Mouse (Mus musculus) gastrocnemius, adult 2 months (tissue): ENCODE results near the gene Fut8. TPM values are rescaled to one million over a fixed set of nuclear protein-coding genes. Genes with fewer than 3 reads are reported as not detected.

Source experiments
- DNase-seq: peaks from one replicate; pipeline ENCODE4 v3.0.0; 2022
- H3K27ac ChIP-seq: fragments of 200-600 bp; 2 replicates; pipeline ENCODE4 v1.8.1; 2022; ENCODE audit warnings: mild to moderate bottlenecking
- H3K4me3 ChIP-seq: fragments of 200-600 bp; 2 replicates; pipeline ENCODE4 v1.8.1; 2022; ENCODE audit warnings: mild to moderate bottlenecking, moderate library complexity
- CTCF ChIP-seq: fragments of 200-600 bp; IDR thresholded peaks from 2 replicates; pipeline ENCODE4 v1.8.1; 2022; ENCODE audit warnings: antibody characterized with exemption, mild to moderate bottlenecking, moderate library complexity
- intact Hi-C: fragments of 180-260 bp; cut with DNase I; formaldehyde crosslinking; loops from one replicate; pipeline ENCODE4 v1.15.1; 2025
- total RNA-seq, 2 experiments: library from RNA; stranded (reverse); gene quantifications; 2 replicates each; pipeline ENCODE4 v1.2.3; 2021

The Fut8 gene
- total RNA-seq, 2 experiments from 2014 or later: 14.9 to 16.5 TPM

DNA sequence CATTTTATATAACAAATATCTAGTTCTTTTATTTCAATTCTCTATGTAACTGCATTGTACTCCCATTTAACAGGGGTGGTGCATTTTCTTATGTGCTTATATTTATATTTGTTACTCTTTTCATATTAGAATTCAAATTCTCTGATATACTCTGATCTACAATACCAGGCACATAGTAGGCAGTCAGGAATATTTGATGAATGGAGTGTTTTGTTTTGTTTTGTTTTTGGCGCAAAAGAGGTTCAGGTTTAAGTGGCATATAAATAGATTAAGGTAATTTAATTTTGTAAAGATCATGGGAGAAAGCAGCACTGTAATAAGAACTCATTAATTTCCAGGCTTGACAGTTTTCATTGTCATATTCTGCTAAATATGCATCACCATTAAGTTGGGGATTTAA, 58.2 kb downstream of the Fut8 start:
- intact Hi-C loops: no loop called here
- Histone ChIP-seq H3K4me3 (no peak overlapping the region), H3K27ac (no peak overlapping the region)
- no peak for DNase-seq
- TF ChIP-seq CTCF: no peak

DNA sequence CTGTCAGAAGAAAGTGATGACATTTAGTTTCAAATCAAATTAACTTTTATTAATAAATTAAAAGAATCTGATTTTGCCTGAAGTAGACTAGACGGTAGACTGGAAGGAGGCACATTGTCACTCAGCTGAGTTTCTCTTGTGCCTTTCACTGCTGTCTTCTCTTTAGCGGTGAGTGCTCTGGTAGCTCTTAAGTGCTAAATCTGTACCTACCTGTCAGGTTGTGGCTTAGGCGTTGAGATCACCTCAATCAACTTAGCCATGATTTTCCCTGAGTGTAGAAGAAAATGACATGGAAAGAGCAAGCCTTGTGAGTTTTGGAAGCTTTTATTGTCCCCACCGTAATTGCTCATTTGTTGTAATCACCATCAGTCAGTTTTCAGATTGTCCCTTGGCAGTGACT, 59.2 kb downstream of the Fut8 start:
- Histone ChIP-seq H3K27ac (no peak overlapping the region), H3K4me3 (no peak overlapping the region)
- no peak for DNase-seq
- TF ChIP-seq CTCF: no peak
- intact Hi-C loops: no loop called here

DNA sequence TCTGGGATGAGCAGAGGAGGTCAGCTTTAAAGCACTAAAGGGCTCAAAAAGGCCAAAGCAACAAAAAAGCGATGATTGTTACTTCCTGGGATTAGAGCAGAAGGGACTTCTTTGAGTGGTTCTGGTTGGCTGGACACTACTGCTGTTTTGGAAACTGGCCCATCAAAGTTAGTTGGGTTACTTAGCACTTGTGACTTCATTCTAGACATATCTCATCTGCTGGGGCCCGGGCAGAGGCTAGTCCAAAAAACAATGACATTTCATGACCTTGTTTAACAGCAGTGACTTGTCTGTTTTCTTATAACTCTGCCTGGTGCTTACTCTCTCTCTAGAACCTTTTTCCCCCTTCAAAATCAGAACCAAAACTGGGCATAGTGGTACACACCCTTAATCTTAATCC, 59.9 kb downstream of the Fut8 start:
- Histone ChIP-seq H3K4me3 (no peak overlapping the region), H3K27ac (no peak overlapping the region)
- intact Hi-C loops: no loop called here
- no peak for DNase-seq
- TF ChIP-seq CTCF: no peak

DNA sequence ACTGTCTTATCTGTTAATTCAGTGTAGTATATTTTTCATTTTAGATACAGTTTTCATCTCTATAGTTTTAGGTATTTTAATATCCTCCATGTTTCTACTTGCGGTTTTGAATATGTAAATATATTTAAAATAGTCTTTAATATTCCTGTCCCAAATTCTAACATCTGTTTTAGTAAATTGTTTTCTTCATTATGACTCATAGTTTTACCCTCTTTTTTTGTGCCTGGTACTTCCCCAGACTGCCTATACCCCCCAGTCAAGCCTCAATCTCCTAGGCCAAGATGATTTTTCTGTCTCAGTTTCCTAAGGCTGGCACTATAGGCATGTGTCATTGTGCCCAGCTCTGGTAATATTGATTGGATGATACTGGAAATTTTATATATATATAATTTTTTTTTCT, 64.1 kb downstream of the Fut8 start:
- DNase-seq: no peak
- Histone ChIP-seq H3K4me3 (no peak overlapping the region), H3K27ac (no peak overlapping the region)
- intact Hi-C loops: no loop called here
- no peak for TF ChIP-seq CTCF

DNA sequence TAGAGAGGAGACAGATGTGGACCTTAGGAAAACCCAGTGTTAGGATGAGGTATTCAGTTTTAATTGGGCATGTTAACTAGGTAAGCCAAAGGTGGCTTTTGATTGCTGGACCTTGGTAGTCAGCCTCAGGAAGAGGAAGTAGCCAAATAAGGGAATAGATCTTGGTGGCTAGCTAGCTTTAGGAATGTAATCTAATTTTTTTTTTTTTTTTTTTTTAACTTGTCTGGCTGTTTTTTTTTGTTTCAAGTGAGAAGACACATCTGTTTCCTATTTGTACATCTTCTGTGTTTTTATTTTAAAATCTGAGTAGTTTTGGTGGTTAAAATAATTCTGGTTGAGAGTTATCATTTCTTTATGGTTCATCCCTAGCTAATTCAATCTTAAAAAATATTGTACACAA, 65.4 kb downstream of the Fut8 start:
- H3K27ac ChIP-seq: no peak overlapping the region
- no peak overlapping the region for H3K4me3 ChIP-seq
- TF ChIP-seq CTCF: no peak
- DNase-seq: no peak
- intact Hi-C loops: no loop called here

DNA sequence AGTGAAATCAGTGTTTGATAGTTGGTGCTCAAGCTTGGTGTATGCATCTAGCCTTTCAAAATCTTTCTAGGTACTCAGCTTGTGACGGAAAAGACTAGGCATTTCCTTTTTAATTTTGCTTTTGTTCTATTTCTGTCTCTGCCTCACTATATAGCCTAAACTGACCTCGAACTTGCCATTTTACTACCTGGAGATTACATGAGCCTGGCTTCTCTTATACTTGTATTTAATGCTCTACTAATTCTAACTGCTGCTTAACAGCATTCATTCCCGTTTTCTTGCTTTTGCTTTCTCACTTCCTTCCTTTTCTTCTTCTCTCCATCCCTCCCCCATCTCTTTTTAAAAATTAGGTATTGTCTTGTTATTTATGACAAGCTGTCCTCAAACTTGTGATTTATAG, 67.6 kb downstream of the Fut8 start:
- TF ChIP-seq CTCF: no peak
- intact Hi-C loops: no loop called here
- H3K4me3 ChIP-seq: no peak overlapping the region
- DNase-seq: no peak
- no peak overlapping the region for H3K27ac ChIP-seq

DNA sequence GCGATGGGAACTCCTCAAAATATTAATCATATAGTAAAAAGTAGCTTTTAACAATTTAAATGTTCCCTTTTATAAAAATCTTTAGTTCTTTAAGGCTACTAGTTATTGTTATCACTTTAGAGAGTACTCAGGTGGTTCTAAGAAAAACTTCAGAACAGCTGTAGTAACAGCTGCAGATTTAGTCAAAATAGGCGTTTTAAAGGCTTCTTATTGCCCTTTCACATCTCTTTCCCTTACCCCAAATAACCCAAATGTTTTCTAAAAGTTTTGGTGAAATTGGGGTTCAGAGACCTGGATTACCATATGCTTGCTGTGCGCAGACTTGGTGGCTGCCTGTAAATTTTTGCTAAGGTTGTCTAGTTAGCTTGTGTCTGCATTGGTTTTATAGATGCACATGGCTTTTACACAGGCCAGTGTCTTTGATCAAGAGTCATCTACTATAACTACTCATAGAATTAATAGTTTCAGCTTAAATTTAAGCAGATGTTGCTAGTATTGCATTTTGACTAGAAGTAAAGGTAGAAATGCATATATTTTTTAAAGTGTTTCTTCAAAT, 68.9 kb downstream of the Fut8 start:
- no peak for DNase-seq

DNA sequence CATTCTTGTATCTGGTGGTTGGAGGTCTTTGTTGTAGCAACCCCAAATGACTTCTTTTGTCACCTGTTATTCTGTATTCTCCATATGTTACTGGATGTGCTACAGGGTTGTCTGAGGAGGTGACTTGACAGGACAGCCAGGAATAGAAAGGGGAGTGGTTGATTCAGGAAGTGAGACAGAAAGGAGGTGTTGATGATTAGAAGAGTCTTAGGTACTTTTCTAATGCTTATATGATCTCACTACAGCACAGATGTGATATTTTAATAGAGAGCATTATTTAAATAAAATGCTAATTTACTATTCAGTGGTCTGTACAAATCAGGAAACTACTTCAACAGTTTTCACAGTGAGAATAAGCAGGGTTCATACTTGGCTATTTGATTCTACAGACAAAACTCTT, 71.6 kb downstream of the Fut8 start:
- Histone ChIP-seq H3K27ac (no peak overlapping the region), H3K4me3 (no peak overlapping the region)
- intact Hi-C loops: no loop called here
- DNase-seq: no peak
- no peak for TF ChIP-seq CTCF

More for the DNA sequence above, 68.9 kb downstream of the Fut8 start:
- Histone ChIP-seq H3K4me3 (no peak overlapping the region), H3K27ac (no peak overlapping the region)
- no peak for TF ChIP-seq CTCF
- intact Hi-C loops: no loop called here

DNA sequence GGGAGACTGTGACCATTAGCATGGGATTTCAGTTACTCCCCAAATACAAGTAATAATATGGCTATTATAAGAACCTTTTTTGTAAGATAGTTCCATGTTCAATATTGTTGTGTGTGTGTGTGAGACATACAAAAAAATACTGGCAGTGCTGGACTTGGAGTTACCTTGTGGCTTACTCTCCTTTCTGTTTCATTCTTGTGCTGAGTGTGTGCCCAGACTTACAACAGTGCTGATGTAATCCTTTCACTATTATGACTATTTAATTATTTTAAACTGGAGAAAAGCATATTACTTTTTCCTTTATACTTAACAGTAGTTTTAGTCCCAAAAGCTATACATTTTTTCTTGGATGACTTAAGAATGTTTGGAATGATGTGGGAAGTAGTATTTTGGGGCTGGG, 75.6 kb downstream of the Fut8 start:
- intact Hi-C loops: no loop called here
- Histone ChIP-seq H3K27ac (no peak overlapping the region), H3K4me3 (no peak overlapping the region)
- no peak for TF ChIP-seq CTCF
- no peak for DNase-seq

DNA sequence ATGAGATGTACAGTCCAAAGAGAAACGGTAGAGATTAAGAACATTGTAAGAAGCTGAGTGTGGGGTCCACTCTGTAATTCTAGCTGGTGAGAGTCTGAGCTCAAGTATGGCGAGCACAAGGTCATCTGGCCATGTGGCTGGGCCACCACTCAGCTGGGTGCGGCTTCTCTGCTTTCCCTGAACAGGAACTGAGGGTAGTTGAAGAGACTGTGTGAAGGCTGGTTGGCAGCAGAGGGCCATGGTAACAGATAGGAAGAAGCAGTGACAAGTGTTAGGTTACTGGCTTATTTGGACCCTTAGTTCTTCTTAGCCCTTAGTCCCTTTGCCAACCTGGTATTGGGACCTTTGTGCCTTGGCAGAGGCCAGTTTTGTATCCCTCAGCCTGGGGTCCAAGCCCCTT, 86.2 kb downstream of the Fut8 start:
- no peak for DNase-seq
- no peak overlapping the region for H3K27ac ChIP-seq
- intact Hi-C loops: no loop called here
- no peak overlapping the region for H3K4me3 ChIP-seq
- no peak for TF ChIP-seq CTCF

DNA sequence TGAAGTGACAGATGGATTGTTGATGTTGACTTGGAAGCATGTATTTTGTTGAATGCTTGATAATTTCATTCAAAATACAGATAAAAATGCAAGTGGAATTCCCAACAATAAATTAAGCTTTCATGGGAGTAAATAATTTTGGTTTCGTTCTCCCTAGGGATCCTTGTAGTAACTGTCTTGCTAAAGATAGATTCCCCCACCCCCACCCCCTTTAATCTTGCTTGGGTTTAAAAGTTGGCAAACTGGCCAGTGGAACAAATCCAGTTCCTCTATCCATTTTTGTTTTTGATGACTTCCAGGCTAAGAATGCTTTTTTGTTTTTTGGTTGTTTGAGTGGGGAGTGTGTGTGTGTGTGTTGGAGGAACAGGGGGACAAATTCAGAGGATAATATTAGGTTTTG, 108.6 kb downstream of the Fut8 start:
- intact Hi-C loops: no loop called here
- DNase-seq: no peak
- Histone ChIP-seq H3K4me3 (no peak overlapping the region), H3K27ac (no peak overlapping the region)
- no peak for TF ChIP-seq CTCF

DNA sequence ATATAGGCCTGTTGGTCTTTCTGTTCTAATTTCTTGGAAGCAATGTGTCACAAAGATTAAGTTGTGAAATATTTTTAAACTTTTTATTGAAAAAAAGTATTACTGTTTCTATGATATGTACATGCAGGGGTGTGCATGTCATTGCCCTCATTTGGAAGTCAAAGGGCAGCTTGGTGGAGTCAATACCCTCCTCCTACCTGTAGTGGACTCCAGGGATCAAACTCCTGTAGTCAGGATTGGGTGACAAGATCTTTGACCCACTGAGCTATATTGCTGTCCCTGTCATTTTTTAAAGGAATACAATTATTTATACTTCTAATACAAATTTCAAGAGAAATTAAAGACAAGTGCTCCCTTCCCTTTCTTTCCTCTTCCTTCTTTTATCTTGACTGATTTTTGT, 111.6 kb downstream of the Fut8 start:
- no peak overlapping the region for H3K4me3 ChIP-seq
- intact Hi-C loops: no loop called here
- no peak overlapping the region for H3K27ac ChIP-seq
- no peak for DNase-seq
- TF ChIP-seq CTCF: no peak

DNA sequence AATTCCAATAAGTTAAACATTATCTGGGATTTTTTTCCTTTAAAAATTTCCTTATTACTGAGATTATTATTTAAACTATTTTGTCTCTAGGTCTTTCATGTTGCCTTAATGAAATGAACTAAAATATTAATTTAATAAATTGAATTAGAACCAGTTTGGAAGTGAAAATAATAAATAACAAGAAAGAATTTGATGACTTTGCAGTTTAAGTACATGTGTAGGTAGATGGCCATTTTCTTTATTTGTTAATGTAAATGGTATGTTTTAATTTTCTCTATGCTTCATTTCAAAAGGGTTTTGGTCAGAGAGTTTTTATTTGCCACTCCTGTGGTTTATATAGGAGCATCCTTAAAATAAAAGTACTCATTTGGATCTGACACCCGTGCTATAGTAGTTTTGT, 177.8 kb downstream of the Fut8 start:
- TF ChIP-seq CTCF: no peak
- no peak for DNase-seq
- intact Hi-C loops: no loop called here
- no peak overlapping the region for H3K4me3 ChIP-seq
- H3K27ac ChIP-seq: no peak overlapping the region

DNA sequence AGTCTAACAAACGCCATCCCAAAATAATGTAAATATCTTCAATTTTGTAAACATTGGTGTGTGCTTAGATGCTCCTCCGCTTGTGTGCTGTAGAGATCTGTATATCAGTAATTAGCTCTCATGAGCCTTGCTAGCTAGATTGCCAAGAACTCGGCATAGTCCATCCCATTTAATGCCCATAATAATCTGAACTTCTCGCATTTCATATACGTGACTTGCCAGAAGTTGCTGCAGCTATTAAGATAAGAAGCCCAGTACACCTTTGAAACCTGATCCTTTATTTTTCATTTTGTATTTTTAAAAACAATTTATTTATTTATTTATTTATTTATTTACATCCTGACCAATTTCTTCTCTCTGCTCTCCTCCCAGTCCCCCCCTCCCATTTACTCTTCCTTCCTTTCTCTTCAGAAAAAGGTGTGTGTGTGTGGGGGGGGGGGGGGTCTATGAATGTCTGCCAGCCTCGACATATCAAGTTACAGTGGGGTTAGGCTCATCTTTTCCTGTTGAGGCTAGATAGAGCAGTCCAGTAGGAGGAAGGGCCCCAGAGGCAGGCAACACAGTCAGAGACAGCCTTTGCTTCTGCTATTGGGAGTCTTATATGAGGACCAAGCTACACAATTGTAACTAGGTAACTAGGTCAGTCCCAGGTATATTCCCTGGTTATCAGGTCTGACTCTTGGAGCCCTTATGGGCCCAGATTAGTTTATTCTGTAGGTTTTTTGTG, 183.9 kb downstream of the Fut8 start:
- Histone ChIP-seq H3K4me3 (no peak overlapping the region), H3K27ac (no peak overlapping the region)
- DNase-seq: no peak
- intact Hi-C loops: no loop called here
- no peak for TF ChIP-seq CTCF
